Mouse (Mus musculus) hindlimb bud, embryonic 11.5 days (tissue): Measurements from ENCODE around the gene Brpf3.
"Not testable (repeated sequence)": the region's sequence is repeated elsewhere in the genome, so short reads cannot be mapped to it uniquely, and the experiment has no call there.

Experiments used
- DNase-seq: peaks from one replicate; pipeline ENCODE4 v3.0.0-alpha.2; 2012; ENCODE audit warnings: low read depth, low spot score; ENCODE audit errors: extremely low spot score

Gene Brpf3

DNA sequence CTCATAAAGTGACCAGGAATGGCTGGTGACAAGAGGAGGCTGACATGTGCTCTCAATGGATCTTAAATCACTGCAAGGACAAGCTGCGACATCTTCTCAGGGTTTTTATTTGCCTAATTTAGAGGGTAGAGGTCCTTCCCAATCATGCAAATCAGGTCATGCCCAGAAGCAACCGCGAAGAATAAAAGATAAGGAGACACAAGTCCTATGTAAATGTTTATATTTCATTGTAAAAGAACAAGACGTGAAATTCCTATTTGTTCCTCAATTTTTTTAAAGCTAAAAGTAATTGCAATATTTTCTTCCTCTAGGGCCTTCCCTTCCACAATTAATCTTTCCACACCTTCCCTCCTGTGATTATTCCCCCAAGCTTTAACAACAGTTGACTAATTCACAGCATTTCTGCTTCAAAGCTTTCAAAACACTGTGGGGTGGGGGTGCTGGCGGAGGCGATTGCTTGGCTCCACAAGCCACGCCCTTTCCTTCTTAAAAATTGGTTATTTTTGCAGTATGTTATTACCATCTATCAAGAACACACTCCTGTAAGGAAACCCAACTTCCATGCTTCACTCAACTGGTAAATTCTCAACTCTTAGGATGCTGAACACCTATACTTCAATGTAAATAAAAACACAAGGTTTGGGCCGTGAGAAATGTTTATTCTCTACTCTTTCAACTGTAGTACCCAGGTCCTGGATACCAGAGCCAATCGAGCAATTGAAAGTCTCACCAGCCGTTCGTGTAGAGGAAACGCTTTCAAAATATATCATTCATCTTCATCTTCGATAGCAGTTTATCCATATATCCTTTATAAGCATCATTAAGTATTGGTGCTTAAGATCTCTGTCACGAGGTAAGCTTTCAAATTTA is 1.4 kb upstream of the Brpf3 start:
- DNase-seq, result no peak

DNA sequence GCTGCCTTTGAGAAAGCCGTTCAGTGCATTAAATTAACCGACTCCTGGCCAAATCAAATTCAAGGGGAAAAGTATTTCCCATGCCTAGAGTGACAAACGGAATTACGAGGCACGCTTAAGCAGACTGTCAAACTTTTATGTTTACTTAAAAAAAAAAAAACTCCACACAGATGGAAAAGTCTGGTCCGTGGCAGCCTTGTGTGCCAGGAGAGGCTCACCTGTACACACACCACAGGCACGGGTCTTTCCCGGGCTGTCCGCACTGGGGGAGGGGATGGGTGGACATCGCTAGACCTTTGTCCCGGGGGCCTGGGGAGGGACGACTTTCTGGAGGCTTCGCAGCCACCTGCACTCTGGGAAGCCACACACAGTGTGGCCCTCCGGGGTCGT is 614 bp upstream of the Brpf3 start:
- DNase-seq, result no peak

DNA sequence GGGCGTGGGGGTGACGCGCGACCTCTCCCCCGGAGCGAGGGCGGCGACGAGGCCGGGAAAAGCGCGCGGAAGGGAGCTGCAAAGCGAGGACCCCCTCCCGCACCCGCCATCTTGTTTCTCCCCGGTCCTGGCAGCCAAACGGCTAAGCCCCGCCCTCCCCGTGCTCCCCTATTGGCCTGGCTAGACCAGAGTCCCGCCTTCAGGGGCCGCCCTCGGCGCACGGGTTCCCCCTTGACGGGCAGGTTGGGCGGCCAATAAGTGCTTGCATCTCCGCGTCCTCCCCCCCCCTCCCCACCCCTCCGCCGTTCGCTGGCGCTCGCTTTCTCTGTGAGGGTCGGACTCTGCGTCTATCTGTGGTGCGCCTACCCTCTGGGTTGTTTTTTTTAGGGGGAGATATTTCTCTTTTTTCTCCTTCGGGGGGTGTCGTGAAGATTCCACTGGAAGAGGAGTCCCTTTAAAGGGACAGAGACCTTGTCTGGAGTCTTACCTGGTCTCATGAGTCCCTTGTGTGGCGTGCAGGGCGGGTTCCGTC is 650 bp downstream of the Brpf3 start:
- peak; percentile 95 for DNase-seq

DNA sequence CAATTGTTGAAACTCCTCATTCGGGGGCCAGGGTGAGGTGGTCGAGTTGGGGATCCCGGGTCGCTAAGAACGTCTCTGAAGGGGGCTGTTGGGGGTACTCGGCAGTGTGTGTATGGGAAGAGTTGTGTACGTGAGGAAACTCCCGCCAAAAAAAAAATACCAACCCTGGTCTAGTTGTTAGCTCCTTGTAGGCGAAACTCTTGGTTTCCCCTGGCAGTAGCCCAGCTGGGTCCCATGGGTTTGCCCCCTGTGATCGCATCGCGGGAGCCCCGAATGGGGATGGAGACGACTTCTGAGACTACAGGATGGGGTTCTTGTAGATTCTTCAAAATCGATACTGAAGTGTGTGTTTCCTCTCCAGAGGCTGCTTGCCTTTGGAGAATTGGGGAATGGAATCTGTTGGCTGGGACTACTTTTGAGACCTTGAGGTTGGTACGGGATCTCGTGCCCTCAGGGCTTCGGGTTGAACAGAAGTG is 1.2 kb downstream of the Brpf3 start:
- no peak for DNase-seq

DNA sequence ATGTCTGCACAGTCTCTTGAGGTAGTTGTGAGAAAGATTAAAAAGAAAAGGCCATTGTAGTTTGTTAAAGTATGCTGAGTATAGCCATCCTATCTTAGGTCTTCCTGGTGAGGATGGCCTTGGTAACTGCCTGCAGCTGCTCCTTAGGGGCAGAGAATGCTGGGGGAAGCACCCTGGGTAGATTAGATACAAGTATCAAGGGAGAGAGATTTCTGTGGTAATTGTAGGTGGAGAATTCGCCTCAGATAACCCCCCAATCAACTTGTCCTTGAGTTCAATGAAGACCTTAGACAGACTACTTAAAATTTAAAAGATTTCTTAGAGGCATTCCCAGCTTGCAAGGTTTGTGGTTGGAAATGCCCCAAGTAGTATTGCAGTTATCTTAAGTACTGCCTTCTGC is 2.4 kb downstream of the Brpf3 start:
- no peak for DNase-seq

DNA sequence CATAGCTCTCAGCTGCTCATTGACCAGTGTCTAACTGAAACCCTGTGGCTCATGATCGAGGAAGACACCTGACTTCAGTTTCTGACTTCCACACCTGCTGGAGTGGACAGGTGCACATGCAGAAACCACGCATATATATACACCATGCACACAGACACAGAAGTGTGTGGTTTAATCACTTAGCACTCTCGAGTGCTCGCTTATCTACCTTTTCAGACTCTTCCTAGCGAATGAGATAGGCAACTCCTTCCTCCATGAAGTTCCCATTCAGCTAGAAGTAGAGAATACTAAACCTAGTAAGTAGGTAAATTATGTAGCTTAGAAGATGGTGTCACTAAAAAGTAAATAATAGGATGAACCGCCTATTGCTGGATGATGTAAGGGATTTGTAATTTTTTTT is 4.1 kb downstream of the Brpf3 start:
- DNase-seq, result no peak

DNA sequence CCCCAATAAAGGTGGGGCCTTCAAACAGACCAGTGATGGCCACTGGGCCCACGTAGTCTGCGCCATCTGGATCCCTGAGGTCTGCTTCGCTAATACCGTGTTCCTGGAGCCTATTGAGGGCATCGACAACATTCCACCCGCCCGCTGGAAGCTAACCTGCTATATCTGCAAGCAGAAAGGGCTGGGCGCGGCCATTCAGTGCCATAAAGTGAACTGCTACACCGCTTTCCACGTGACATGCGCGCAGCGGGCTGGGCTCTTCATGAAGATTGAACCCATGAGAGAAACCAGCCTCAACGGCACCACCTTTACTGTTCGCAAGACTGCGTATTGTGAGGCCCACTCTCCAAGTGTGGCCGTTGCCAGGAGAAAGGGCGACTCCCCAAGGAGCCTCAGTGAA is 5.9 kb downstream of the Brpf3 start:
- no peak for DNase-seq

DNA sequence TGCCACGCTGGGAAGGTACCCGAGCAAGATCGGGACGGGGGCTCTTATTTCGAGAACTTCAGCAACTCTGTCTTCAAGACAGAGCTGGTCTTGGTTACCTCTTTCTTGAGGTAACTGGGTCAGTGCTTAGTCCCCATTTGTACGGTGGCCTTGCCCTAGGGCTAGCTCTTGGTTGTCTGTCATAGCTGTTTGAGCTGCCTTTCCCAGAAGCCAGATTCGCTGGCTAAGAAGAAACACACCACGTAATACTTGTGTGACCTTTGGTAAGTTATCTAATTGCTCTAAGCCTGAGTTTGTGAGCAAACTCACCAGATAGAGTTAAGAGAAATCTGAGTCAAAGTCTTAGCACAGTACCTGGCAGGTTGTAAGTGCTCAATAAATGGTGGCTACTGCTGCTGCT is 7.8 kb downstream of the Brpf3 start:
- DNase-seq, result no peak

DNA sequence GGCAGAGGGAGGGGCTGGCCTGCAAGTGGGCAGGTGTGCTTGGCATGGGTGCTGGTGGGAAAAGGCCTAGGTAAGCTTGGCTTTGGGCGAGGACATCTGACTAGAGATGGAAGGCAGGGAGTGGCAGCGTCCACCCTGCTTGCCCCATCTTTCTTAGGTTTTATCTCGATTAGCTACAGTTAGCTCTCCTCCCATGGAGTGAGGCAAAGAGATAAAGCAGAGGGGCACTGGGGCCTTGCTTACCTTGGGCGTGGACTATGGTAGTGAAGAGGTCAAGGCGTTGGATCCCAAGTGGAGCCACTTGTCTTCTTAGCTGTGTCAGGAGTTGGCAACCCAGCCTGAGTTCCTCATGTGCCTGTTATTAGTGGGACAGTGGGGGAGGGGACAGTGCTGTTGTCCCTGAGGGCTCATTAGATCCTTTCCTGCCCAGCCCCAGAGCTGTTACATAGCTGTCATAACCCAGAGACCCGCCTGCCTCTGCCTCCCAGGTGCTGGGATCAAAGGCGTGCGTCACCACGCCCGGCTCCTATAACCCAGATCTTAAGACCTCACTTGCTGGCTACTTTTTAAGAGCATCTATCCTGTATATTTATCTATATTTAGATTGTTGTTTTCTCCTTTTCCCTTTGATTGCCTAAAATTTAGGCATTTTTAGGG is 8.4 kb downstream of the Brpf3 start:
- no peak for DNase-seq

DNA sequence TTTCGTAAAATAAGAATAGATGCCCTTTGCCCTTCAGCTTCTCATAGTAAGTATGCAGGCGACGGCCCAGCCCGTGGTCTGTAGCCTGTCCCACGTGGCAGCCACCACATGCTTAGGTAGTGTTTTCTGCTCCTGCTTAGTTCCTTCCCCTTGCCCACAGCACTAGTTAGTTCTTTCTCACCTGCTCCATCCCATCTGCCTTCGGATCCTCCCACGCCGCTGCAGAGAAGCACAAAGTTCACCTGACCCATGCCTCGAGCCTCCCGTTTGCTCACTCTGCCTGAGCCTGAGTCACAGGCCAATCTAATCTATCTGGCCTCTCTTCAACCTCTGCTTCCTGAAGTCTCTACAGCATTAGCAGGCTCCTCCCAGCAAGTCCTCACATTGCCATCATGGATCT is 11.5 kb downstream of the Brpf3 start:
- no peak for DNase-seq

DNA sequence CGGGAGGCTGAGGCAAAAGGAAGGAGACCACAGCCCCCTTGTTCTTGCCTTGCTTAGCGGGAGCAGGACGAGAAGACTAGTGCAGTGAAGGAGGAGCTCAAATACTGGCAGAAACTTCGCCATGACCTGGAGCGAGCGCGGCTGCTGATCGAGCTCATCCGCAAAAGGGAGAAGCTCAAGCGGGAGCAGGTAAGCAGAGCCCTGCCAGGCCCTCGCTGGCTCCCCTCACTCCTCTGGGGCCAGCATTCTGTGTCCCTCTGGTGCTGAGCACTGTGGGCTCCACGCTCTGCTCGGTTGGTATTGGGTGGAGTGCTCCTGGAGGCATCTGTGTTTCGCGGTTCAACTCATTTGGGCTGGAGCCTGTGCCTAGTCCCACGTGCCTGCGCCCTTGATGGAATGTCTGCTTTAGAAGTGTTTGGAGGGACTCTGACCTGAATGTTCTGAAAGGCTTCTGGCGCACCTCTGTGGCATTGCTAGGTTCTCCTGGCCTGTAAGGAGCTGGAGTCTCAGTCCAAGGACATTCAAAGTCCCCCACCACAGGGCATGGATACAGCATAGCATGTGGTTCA is 13.7 kb downstream of the Brpf3 start:
- no peak for DNase-seq

DNA sequence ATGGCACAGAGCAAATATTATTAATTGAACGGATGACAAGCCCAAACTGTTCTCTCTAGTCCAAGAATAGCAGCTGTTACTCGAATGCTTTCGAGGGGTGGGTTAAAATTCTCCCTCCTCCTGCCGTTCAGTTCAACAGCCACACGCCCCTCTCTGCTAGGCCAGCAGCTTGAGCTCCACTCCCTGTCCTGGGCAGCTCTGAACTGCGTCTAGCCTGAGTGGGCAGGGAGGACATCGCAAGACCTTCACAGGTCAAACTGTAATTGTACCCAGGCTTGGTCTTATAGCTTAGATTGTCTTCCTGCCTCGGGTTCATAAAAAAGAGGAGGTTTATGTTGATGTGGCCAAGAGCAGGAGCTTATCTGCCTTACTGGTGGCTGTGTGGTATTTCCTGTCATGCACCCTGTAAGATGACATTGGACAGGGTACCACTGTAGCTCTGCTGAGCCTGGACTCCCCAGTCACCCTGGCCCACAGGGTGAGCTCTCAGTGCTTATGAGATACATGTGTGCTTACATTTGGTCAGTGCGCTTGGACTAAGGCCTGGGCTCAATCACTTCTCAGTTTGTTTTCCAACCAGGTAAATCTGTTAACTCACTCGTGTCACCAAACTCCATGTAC is 14.6 kb downstream of the Brpf3 start:
- DNase-seq, result no peak

DNA sequence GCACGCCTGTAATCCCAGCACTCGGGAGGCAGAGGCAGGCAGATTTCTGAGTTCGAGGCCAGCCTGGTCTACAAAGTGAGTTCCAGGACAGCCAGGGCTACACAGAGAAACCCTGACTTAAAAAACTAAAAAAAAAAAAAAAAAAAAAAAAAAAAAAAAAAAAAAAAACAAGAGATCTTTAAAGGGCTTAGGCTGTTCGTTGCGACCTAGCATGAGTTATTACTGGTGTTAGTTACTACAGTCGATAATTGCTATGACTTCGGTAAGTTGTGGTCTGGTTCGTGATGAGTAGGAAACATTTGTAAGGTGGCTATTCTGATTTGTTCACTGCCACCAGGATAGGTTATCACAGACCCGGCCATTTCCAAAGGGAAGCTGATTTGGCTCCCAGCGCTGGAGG is 15.4 kb downstream of the Brpf3 start:
- DNase-seq, result not testable (repeated sequence)

DNA sequence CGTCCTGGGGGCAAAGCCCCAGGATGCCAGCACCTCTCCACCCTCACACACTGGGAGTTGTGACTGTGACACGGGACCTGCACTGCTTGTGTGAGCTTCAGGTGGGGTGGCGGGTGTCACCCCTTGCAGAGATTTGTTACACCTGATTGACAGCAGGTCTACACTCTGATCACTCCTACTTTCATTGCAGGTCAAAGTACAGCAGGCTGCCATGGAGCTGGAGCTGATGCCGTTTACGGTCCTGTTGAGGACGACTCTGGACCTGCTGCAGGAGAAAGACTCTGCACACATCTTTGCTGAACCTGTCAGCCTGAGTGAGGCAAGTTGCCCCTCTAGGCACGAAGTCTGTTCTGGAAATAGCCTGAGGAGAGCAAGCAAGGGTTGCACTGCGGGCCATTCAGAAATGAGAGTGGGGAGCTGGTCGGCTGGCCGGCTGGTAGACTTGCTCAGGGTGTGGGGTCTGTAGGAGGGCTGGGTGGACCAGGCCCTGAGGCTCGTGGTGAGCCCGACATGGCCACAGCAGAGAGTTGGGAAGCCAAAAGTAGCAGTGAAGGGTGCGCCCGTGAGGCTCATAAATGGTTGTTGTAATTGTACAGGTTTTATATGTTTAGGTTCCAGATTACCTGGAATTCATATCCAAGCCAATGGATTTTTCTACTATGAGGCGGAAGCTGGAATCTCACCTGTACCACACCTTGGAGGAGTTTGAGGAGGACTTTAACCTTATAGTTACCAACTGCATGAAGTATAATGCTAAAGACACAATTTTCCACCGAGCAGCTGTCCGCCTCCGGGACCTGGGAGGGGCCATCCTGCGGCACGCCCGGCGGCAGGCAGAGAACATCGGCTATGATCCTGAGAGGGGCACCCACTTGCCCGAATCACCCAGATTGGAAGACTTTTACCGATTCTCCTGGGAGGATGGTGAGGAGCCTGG is 16.3 kb downstream of the Brpf3 start:
- no peak for DNase-seq

DNA sequence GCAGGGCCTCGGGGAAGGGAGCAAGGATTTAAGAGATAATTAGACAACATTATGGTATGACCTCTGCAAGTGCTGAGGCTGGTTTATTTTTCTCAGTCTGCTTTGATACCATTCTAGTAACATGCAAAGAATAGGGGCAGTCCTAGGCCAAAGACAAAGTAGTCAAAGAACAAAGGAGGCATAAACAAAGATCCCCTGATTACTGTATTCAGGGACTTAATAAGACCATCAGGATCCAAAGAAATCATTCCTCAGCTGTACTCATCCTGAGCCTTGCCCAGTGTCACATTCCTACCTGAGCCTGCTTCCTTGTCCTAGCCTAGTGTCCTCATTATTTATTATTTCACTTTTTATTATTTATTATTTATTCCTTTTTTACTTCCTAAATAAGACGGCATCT is 19.3 kb downstream of the Brpf3 start:
- no peak for DNase-seq

DNA sequence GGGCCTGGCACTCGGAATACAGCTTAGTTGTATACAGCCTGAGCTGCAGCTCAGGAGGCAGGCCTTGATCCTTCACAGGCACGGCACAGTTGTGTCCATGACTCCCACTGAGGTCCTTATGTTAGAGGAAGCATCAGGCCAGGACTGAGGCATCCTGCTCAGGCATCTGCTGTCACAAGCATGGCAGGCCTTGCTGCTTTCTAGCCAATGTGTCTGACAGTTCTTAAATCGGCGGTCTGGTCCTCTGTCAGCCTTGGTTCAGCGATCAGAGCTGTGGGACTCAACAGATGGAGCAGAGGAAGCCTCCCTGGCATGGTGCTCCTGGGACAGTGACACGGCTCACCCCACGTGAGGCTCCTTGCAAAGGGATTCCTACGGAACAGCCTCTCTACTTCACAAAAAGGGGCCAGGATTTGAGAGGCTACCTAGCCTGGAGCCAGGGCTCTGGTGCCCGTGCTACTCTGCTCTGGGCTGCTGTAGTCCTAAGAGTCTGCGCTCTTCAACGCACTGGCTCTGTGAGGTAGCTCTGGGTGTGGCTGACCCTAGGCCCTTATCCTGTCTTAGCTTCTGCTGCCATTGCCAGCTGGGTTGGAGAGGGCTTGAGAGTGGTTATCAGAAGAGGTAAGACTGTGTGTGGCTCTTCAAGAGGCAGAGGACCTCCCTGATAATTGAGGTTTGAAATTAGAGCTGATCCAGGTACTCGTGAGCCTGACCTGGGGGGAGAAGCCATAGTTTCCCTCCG is 22.3 kb downstream of the Brpf3 start:
- no peak for DNase-seq

DNA sequence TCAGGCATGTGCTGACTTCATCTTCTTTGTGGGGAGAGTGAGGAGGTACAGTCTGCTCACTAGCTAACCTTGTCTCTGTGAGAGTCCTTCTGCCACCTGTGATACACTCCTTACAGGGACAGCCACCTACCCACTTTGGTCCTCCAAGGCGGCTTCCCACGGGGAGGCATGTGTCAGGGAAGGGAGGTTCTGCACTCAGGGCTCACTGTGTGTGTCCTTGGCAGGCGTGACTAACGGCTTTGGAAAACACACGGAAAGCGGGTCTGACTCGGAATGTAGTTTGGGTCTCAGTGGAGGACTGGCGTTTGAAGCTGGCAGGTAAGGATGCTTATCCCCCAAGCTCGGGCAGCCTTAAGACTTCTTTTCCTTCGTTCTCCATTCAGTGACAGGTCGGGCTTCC is 22.9 kb downstream of the Brpf3 start:
- no peak for DNase-seq

DNA sequence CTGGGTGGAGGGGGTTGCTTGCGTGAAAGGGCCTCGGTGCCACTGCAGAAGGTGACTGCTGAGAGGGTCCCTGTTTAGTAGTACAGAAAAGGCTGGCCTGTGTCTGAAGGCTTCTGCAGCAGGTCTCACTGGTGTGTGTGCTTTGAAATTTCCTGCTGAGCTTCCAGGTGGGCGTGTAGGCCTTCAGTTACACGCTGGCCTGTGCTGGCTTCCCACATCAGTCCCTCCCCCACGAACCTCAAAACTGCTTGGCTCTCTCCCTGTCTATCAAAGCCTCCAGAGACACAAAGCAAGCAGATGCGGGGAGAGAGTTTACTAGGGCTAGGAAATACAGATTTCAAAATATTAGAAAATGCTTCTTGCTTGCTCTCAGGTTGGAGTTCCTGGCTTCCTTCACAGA is 24.0 kb downstream of the Brpf3 start:
- DNase-seq, result no peak

DNA sequence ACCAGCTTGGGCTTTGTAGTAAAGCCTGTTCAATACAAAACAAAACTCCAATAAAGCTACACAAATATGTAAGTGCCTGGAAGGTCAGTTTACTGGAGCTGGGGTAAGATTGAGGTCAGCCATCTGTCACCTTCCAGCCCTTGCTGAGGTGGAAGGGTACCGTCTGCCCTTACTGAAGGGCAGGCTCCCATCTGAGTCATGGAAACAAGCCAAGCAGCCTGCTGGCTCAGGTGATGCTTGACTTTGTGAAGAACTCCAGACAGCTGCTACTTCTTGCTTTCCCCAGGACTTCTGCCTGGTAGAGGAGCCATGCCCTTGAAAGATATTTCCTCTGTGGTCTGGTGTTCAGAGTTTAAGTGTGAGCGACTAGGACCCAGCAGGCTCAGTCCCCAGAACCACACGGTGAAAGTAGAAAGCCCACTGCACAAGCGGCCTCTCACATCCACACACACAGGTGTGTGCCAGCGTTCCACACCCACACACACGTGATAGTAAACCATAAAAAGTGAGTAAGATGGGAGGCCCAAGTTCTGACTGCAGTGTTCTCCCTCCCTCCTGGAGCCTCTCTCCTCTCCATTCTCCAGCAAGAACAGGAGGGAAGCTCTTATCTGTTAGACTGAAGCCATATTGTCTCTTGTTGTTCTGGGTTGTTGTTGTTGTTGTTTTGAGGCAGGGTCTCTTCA is 24.6 kb downstream of the Brpf3 start:
- DNase-seq, result no peak
